Mouse (Mus musculus) gastrocnemius, adult 8-10 months (tissue): ENCODE results near the gene Pitpnb. TPM values are rescaled to one million over a fixed set of nuclear protein-coding genes. Genes with fewer than 3 reads are reported as not detected.

ENCODE experiments used
- DNase-seq, 2 experiments: peaks; one replicate each; pipeline ENCODE4 v3.0.0; 2022; ENCODE audit warnings: low spot score in 2 of 2
- total RNA-seq, 4 experiments: library from RNA; stranded (reverse); gene quantifications; 2 replicates each; pipeline ENCODE4 v1.2.4; 2022

The Pitpnb gene
- total RNA-seq, 4 experiments from 2014 or later: 19.9 to 23.0 (median 20.1) TPM

GRCm38 (mm10) chr5:111344721-111345400 lies 14.3 kb downstream of the Pitpnb start:
- DNase-seq: no peak

- DNase-seq: no peak
These were observed 26.5 kb downstream of the Pitpnb start for GRCm38 (mm10) chr5:111356811-111357617.

GRCm38 (mm10) chr5:111360546-111360945 lies 30.0 kb downstream of the Pitpnb start:
- DNase-seq: no peak

DNA sequence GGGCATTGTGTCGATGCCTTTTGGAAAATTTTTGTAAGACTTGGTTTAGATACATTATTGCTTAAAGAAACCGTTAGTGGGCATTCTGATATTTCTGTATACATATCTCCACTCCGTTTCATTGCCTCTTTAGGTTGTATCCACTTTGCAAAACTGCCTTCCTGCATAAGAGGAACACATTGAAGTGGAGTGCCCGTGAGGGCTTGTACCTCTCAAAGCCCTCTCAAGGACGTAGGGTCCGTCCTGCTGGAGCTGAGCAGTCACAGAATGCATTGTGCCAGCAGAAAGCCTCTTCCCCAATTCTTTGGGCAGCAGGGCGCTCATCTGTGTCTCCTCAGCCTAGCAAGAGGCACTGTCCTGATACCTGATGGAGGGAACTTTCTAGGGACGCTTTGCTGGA lies 30.5 kb downstream of the Pitpnb start:
- DNase-seq: no peak

GRCm38 (mm10) chr5:111361846-111362245 lies 31.3 kb downstream of the Pitpnb start:
- DNase-seq: no peak

GRCm38 (mm10) chr5:111363446-111364062 lies 33.0 kb downstream of the Pitpnb start:
- DNase-seq: no peak

GRCm38 (mm10) chr5:111364533-111364932 lies 34.0 kb downstream of the Pitpnb start:
- no peak for DNase-seq

- no peak for DNase-seq
These were observed 35.6 kb downstream of the Pitpnb start for GRCm38 (mm10) chr5:111366140-111366539.

DNA sequence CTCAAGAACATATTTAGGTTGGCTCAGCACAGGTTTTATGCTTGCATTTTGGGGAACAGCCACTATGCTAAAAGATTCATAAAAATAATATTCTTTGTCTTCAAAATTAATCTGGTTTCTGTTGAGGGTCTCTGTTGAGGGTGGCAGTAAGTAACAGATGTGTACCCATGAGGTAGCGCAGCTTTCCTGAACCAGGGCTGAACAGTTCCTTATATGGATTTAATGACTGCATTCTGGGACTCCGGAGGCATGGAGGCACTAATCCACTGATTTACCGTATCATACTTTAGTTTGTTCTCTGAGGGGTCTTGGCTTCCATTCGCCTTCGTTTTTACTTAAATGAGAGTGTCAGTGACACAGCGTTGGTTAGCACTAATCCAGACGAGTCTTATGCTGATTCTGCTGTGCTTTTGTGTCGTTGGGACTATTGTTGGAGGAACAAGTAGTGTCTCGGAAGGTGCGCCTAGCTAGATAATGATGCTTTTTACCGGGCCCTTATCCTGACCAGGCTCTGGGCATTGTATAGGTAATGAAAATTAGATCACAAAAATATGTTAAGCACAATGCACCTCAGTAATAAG lies 37.5 kb downstream of the Pitpnb start:
- DNase-seq: no peak

- DNase-seq: no peak
These were observed 38.0 kb downstream of the Pitpnb start for GRCm38 (mm10) chr5:111368576-111368975.

- no peak for DNase-seq
These were observed 45.1 kb downstream of the Pitpnb start for GRCm38 (mm10) chr5:111375616-111376015.

DNA sequence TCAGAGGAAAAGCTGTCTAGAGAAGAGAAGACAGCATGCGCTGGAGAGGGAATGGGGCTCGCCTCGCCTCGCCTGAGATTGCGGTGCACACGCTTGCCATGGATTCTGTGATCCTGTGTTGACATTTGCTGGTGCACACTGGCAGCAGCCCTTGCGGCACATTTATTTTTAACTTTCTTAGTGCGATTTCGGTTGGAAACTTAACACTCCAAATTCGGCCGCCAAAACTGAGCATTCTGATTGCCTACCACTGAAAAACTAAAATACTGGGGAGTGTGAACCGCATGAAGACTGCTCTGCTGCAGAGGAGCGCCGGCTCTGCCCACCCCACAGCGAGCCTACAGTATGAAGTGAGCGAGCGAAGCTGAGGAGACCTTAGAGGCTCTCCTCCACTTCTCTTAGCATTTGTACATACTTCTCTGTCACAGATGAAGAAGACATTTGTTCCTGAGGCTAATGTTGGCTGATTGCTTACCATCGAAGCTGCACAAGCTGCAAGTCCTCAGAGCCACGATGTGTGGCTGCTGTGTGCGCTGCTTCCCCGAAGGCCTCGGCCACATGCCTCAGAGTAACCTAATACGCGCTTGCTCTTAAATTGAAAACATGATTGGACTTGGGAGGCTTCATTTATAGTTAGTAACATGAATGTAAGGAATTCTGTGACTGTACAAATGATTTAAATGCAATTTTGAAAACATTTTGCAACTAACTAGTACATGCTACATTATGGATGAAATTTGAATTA lies 45.9 kb downstream of the Pitpnb start:
- DNase-seq: no peak

DNA sequence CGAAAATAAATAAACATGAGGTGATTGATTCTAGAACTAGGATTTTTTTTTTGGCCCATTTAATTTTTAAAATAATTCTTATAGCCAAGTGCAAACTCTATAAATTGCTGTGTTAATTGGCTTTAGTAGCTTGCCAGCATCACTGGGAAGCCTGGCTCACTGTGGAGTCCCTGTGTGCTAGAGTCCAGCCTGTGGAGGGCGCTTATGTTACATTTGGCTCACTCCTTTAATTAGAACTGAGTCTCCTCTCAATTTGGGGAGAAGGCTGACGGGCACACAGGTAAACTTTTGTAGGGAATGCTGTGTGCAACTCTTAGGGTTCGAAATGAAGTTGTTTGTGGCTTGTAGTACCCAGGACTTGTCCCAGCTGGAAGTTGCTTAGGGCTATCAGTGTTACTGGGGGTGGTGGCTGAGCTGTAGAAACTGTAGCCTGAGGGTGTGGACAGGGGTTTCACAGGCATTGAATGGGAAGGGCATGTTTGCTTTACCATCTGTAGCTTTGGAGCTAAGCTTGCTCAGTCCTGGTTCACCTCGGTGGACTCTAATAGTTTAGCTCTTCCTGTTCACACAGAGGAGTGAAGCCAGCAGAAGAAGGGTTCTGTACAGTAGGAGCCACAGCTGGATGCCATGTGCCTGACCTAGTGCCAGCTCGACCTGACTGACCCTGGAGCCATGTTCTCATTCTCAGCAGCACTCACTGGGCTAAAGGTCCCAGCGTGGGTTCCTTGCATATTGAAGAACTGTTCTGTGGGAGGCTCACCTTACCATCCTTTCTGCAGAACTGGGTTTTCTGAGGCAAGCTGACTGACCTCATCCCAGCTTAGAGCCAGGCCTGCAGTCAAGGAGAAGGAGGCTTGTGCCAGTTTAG lies 47.8 kb downstream of the Pitpnb start:
- DNase-seq: no peak

- DNase-seq: no peak
These were observed 52.8 kb downstream of the Pitpnb start for GRCm38 (mm10) chr5:111383335-111383734.

DNA sequence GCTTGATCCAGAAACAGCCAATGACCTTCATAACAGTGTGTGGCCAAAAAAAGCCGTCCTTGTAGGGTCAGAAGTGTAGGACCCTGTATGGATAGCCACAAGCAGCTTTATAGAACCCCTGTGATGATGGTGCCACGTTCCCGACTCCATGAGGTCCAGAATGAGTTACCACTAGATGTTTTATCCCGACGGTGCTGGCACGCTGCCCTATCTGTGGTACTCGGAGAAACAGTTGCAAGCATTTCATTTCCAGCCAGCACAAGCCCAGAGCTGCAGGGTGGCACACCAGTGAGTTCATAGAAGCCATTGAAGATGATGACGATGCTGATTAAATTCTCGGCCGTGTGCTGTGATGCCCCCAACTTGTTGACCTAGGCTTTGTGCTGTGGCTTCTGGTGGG lies 60.3 kb downstream of the Pitpnb start:
- DNase-seq: no peak

GRCm38 (mm10) chr5:111391485-111391884 lies 60.9 kb downstream of the Pitpnb start:
- no peak for DNase-seq

DNA sequence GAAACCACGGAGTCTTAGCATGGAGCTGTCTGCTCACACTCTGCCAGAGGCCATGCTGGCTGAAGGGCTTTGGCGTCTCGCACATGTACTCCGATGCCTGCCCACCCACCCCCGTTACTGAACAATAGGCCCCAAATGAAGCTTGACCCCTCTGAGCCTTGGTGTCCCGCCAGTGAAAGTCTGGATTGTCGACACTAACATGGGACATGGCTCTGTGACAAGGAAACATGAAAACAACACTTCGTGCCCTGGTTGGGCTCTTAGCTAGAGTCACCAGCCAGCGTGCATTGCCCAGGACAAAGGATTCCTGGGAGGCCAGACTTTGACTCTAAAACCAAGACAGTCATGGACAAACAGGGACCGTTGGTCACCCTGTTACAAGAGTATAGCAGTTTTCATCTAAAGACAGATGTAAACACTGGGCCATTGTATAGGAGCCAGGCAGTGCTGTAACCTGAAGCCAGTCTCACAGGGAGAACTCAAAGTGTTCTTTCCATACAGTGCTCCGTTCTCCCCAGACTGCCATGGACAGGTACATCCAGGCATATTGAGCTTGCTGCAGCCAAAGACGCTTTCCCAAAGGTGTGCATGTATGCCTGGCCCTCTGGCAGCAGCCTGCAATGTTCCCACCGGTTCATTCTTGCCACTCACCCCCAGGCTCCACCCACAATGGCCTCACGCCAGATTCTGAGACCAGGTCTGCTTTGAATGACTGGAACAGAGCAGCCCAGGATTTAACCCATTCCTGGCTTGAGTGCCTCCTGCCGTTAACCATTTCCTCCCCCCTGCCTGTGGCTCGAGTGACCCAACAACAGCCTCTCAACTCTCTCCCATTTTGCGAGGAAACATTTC lies 63.0 kb downstream of the Pitpnb start:
- no peak for DNase-seq

- DNase-seq: no peak
These were observed 63.9 kb downstream of the Pitpnb start for GRCm38 (mm10) chr5:111394198-111395053.
